Mouse (Mus musculus) forebrain, embryonic 16.5 days (tissue): ENCODE measurements around the gene Zfp949. TPM values are rescaled to one million over a fixed set of nuclear protein-coding genes. Genes with fewer than 3 reads are reported as not detected.
"Not testable (repeated sequence)": the region's sequence is repeated elsewhere in the genome, so short reads cannot be mapped to it uniquely, and the experiment has no call there.

ENCODE experiments used
- ATAC-seq: fragments of 200-750 bp; cut with Nextera tagmentation; 2 replicates; pipeline ENCODE4 v1.8.0; 2017; ENCODE audit warnings: mild to moderate bottlenecking, moderate library complexity
- H3K27ac ChIP-seq: fragments of 300-500 bp; sonication (generic); 2 replicates; pipeline ENCODE4 v1.5.1; 2014; ENCODE audit warnings: low read length, control low read depth
- H3K27me3 ChIP-seq: fragments of 300-500 bp; sonication (generic); replicated peaks from 2 replicates; pipeline ENCODE4 v1.6.1; 2014; ENCODE audit warnings: low read length; ENCODE audit not compliant: control insufficient read depth, insufficient read depth
- H3K36me3 ChIP-seq: fragments of 300-500 bp; sonication (generic); 2 replicates; pipeline ENCODE4 v1.6.1; 2014; ENCODE audit not compliant: control insufficient read depth, insufficient read depth
- H3K4me1 ChIP-seq: fragments of 300-500 bp; sonication (generic); replicated peaks from 2 replicates; pipeline ENCODE4 v1.6.1; 2014; ENCODE audit warnings: low read length; ENCODE audit not compliant: control insufficient read depth, insufficient read depth
- H3K4me2 ChIP-seq: fragments of 300-500 bp; sonication (generic); 2 replicates; pipeline ENCODE4 v1.6.1; 2014; ENCODE audit warnings: mild to moderate bottlenecking, low read length, control low read depth
- H3K4me3 ChIP-seq: fragments of 300-500 bp; sonication (generic); replicated peaks from 2 replicates; pipeline ENCODE4 v1.5.1; 2014; ENCODE audit warnings: mild to moderate bottlenecking, low read length, control low read depth
- H3K9ac ChIP-seq: fragments of 300-500 bp; sonication (generic); replicated peaks from 2 replicates; pipeline ENCODE4 v1.6.1; 2014; ENCODE audit warnings: low read depth, low read length, control low read depth
- H3K9me3 ChIP-seq: fragments of 300-500 bp; sonication (generic); 2 replicates; pipeline ENCODE4 v1.6.1; 2016; ENCODE audit warnings: low read length; ENCODE audit not compliant: control insufficient read depth
- WGBS: fragments of 180-500 bp; shearing (Covaris S2); extraction: QIAGEN DNeasy Blood & Tissue Kit; methylation state at CpG from one replicate; pipeline ENCODE4 v1.1.7; 2014; 5-methylcytosine and 5-hydroxymethylcytosine counted together
- polyA plus RNA-seq: library from polyadenylated mRNA; unstranded; fragments of >200 nt; fragmentation: Nextera tagmentation; extraction: Ambion mirVana; gene quantifications from 2 replicates; pipeline ENCODE4 v1.2.1, GENCODE M21; 2015

Gene Zfp949
- polyA plus RNA-seq, 1 experiment from 2014 or later = 16.8 TPM

DNA sequence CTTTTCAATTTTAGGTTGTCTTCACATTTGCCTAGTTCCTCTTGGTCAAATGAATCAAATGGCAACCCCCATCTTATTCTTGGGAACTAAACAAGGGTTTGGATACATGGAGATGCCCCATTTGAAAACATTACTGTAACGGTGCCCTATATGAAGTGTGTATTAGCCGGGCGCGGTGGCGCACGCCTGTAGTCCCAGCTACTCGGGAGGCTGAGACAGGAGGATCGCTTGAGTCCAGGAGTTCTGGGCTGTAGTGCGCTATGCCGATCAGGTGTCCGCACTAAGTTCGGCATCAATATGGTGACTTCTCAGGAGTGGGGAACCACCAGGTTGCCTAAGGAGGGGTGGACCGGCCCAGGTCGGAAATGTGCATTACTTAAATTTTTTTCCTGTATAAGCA is 5.3 kb downstream of the Zfp949 start:
- H3K4me1 ChIP-seq = peaks cover 20% of the 10 kb centered on the region
- H3K27ac ChIP-seq = no peak overlapping the region
- H3K36me3 ChIP-seq = peaks cover 6% of the 10 kb centered on the region; the same call in 1 of the 2 replicates
- no peak for ATAC-seq
- no peak overlapping the region for H3K9ac ChIP-seq
- H3K27me3 ChIP-seq = no peaks in the 10 kb centered on the region
- 97% methylated on average over 14 of the region's 14 CpGs for WGBS
- H3K4me3 ChIP-seq = no peak overlapping the region
- H3K4me2 ChIP-seq = no peak overlapping the region
- no peaks in the 10 kb centered on the region for H3K9me3 ChIP-seq

DNA sequence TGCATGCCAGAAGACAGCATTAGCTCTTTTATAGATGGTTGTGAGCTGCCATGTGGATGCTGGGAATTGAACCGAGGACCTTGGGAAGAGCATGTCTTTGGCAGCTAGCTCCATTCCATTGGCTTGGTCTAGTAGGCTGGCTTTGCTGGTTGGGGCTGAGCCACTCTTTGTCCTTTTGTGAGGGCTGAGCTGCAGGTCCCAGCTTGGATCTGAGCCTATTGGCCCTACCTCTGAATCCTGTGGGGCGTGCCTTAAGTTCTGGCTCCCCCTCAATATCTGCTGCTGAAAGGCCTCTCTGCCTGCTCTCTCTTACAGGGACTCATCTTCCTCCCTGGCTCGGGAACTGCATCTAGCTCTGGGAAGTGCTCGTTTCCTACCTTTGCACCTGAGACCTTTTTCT is 10.3 kb downstream of the Zfp949 start:
- Histone ChIP-seq H3K27ac (no peak overlapping the region), H3K9ac (no peak overlapping the region), H3K27me3 (no peaks in the 10 kb centered on the region), H3K4me3 (no peak overlapping the region), H3K4me1 (no peaks in the 10 kb centered on the region), H3K4me2 (no peak overlapping the region), H3K9me3 (no peaks in the 10 kb centered on the region), H3K36me3 (peaks cover 10% of the 10 kb centered on the region)
- WGBS = 73% methylated on average over 4 of the region's 4 CpGs
- no peak for ATAC-seq

DNA sequence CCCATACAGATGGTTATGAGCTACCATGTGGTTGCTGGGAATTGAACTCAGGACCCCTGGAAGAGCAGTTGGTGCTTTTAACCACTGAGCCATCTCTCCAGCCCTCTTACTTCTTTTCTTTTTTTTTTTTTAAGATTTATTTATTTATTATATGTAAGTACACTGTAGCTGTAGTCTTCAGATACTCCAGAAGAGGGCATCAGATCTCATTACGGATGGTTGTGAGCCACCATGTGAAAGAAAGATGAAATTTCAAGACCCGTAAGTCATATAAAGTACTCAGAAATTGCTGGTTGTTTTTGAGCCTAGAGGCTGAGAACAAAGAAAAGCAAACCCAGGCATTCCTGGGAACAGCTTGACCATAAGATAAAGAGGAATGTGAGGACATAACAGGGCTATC is 13.7 kb downstream of the Zfp949 start:
- not testable (repeated sequence) for H3K9ac ChIP-seq, H3K4me3 ChIP-seq, H3K9me3 ChIP-seq, ATAC-seq, H3K27ac ChIP-seq, H3K4me1 ChIP-seq, H3K27me3 ChIP-seq, H3K4me2 ChIP-seq
- H3K36me3 ChIP-seq = peaks cover 17% of the 10 kb centered on the region
- WGBS = 93% methylated on average over 2 of the region's 2 CpGs

DNA sequence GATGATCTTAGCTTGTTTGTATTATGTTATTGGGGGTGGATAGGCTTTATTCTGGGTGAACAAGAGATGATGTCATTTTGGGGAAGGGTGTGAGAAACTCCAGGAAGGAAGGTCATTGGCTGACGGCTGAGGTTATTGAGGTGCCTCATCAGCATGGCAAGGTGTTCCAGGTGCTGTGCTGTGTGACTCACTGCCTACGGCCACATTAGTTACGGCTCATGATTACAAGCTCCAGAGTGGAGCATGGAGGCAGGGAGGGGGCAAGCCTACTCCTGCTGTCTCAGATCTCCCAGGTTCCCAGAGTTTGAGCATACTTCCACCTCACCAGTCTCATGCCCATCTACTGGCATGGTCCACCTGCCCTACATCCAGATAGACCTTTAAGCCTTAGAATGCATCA is 22.7 kb downstream of the Zfp949 start:
- Histone ChIP-seq H3K36me3 (peaks cover 38% of the 10 kb centered on the region), H3K9me3 (peaks cover 25% of the 10 kb centered on the region)
- H3K9ac ChIP-seq, H3K27me3 ChIP-seq, H3K27ac ChIP-seq, H3K4me3 ChIP-seq, H3K4me2 ChIP-seq, H3K4me1 ChIP-seq, ATAC-seq: not testable (repeated sequence)
- 97% methylated on average over 3 of the region's 3 CpGs for WGBS

DNA sequence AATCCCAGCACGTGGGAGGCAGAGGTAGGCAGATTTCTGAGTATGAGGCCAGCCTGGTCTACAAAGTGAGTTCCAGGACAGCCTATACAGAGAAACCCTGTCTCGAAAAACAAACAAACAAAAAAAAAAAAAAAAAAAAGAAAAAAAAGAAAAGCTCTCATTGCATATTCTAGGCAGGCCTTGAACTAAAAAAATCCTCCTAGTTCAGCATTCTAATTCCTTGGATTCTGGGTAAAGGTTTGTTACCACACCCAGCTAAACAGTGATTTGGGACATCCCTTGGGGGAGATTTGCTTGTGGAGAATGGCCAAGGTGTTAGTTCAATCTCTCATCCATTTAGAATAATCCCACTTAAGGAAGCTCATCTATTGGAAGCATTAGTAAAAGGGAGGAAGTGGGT is 32.8 kb downstream of the Zfp949 start, which contains the start of gene Trim43a:
TSS of gene Trim43a (plus strand) at position 301 of the 400 bp plus-strand sequence.
- not testable (repeated sequence) for H3K9ac ChIP-seq, H3K9me3 ChIP-seq, H3K4me1 ChIP-seq, H3K4me2 ChIP-seq, H3K4me3 ChIP-seq, H3K27ac ChIP-seq, ATAC-seq, H3K27me3 ChIP-seq, H3K36me3 ChIP-seq
- WGBS = 78% methylated on average over 2 of the region's 2 CpGs

DNA sequence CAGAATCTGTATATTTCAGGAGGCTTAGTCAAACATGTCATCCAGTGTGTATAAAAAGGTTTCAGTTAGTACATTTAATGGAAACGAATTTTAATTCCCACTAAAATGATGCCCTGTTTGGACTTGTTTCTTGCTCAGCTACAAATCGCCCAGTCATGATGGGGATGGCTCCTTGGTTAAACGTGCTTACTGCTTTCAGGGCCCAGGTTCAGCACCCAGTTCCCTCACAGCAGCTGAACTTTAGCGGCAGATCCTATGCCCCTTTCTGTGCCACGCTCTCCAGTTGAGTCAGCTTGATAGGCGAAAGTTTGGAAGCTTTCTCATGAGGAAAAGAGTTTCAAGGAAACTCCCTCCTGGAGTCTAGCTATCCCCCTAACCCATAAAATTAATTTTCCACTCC is 45.9 kb downstream of the Zfp949 start:
- not testable (repeated sequence) for H3K27ac ChIP-seq, H3K9ac ChIP-seq, H3K4me2 ChIP-seq, H3K27me3 ChIP-seq, ATAC-seq, H3K36me3 ChIP-seq, H3K4me3 ChIP-seq, H3K4me1 ChIP-seq, H3K9me3 ChIP-seq
- WGBS = 86% methylated on average over 6 of the region's 6 CpGs

DNA sequence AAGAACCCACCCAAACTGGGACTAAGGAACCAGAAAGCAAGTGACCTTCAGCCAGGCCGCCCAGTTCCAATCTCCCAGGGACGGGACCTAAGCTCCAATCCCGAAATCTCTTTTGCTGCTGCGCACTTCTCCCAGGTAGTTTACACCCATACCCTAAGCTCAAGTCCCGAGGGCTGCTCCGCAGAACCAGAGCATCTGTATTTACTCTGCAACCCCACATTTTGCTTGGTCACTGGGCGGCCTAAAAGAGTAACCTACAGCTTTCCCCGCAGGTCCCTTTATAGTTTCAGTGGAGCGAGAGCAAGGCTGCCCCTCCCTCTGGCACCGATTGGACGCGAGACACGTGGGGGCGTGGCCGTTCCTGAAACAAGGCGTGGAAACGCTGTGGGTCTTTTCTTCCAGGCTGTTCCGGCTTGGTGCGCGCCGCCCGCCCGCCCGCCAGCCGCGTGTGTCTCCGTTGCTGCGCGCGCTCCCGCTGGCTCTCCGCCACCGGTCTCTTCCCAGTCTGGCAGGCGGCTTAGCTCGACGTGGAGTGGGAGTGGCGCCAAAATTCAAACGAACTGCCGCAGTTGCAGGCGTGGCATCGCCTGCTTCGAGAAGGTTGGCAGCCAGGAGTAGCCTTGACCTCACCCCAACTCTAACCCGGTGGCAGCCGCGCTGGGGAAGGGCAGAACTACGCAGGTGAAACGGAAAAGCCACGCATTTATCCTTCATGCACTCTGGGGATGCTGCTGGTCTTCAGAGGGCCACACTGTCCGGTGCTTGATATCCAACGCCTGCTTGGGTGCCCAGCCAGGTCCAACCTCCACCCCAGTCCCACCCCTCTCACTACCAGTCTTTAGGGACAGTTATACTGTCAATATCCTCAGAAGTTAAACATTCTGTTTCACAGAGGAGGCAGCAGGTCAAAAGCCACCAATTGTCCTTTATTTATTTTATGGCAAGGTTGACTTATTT is 51.7 kb downstream of the Zfp949 start:
- not testable (repeated sequence) for H3K9ac ChIP-seq, H3K27me3 ChIP-seq, H3K27ac ChIP-seq, H3K4me1 ChIP-seq, H3K9me3 ChIP-seq, H3K36me3 ChIP-seq
- H3K4me2 ChIP-seq = peak overlapping the region; percentile 52
- WGBS = under 1% methylated on average over 42 of the region's 50 CpGs
- ATAC-seq = peak; percentile 99
- H3K4me3 ChIP-seq = peak overlapping the region; percentile 41

Other genes with a start within 250 kb of the Zfp949 start
- 0.71 and 1.1 TPM in 2 replicates for gene Nt5e, start 220.8 kb upstream of the Zfp949 start, polyA plus RNA-seq
- gene Snx14, start 109.1 kb upstream of the Zfp949 start, polyA plus RNA-seq = 28.3 and 32.2 TPM in 2 replicates
- gene Gm20537, start 91.4 kb upstream of the Zfp949 start, polyA plus RNA-seq = 1.1 and 1.4 TPM in 2 replicates
- 122 and 136 TPM in 2 replicates for gene Syncrip, start 65.4 kb upstream of the Zfp949 start, polyA plus RNA-seq
- gene Trim43a, start 32.9 kb downstream of the Zfp949 start, polyA plus RNA-seq = 0.20 and 0.24 TPM in 2 replicates
- 29.3 and 36.6 TPM in 2 replicates for gene Mthfsl, start 172.3 kb downstream of the Zfp949 start, polyA plus RNA-seq
- gene Bcl2a1d, start 183.9 kb downstream of the Zfp949 start, polyA plus RNA-seq = not detected in 2 replicates